Mouse (Mus musculus): ENCODE data around the gene Rgl1.

- TF ChIP-seq CTCF (conservative IDR thresholded peaks at IDR 0.05; ENCODE audit: low read length) (no peak), NANOG (IDR thresholded peaks at IDR 0.05; ENCODE audit: borderline replicate concordance, low read length) (no peak)
Observed at GRCm38 (mm10) chr1:152508481-152509220, 257.5 kb downstream of the Rgl1 start.
